Mouse (Mus musculus) myocyte (in vitro differentiated cells): ENCODE results near the gene Klhl7. TPM values are rescaled to one million over a fixed set of nuclear protein-coding genes. Genes with fewer than 3 reads are reported as not detected.

ENCODE experiments used
- H3K27me3 ChIP-seq: one replicate; pipeline ENCODE4 v1.6.1; 2011; ENCODE audit not compliant: control insufficient read depth, insufficient read depth, insufficient read length
- H3K36me3 ChIP-seq: one replicate; pipeline ENCODE4 v1.6.1; 2011; ENCODE audit not compliant: control insufficient read depth, insufficient read depth
- H3K4me2 ChIP-seq: one replicate; pipeline ENCODE4 v1.6.1; 2011; ENCODE audit warnings: low read depth, control low read depth
- H3K4me3 ChIP-seq: one replicate; pipeline ENCODE4 v1.5.1; 2011; ENCODE audit warnings: mild to moderate bottlenecking, control low read depth, moderate library complexity
- H3K79me2 ChIP-seq: one replicate; pipeline ENCODE4 v1.6.1; 2011; ENCODE audit not compliant: control insufficient read depth, insufficient read depth
- H3ac ChIP-seq: one replicate; pipeline ENCODE4 v1.6.1; 2011; ENCODE audit not compliant: control insufficient read depth, insufficient read length
- CEBPB ChIP-seq: IDR thresholded peaks from 2 replicates; pipeline ENCODE4 v1.6.1; 2011; ENCODE audit warnings: mild to moderate bottlenecking, moderate library complexity; ENCODE audit not compliant: poor library complexity, insufficient read depth, severe bottlenecking
- E2F4 ChIP-seq: IDR thresholded peaks from one replicate; pipeline ENCODE4 v1.6.1; 2011; ENCODE audit warnings: mild to moderate bottlenecking, control low read depth, moderate library complexity; ENCODE audit not compliant: insufficient read depth
- MAX ChIP-seq: IDR thresholded peaks from one replicate; pipeline ENCODE4 v1.6.1; 2011; ENCODE audit warnings: low read depth, mild to moderate bottlenecking, control low read depth
- MYOD1 ChIP-seq, 3 experiments: IDR thresholded peaks; one replicate each; pipeline ENCODE4 v1.6.1; 2011; ENCODE audit warnings: control low read depth in 2 of 3, low read depth in 2 of 3, mild to moderate bottlenecking in 2 of 3, moderate library complexity in 1 of 3; ENCODE audit not compliant: insufficient read length in 2 of 3, control insufficient read depth in 1 of 3
- MYOG ChIP-seq, 3 experiments: IDR thresholded peaks; one replicate each; pipeline ENCODE4 v1.6.1; 2011; ENCODE audit warnings: control low read depth in 2 of 3, low read depth in 2 of 3, mild to moderate bottlenecking in 2 of 3; ENCODE audit not compliant: insufficient read length in 2 of 3, control insufficient read depth in 1 of 3, insufficient read depth in 1 of 3
- POLR2A ChIP-seq: IDR thresholded peaks from one replicate; pipeline ENCODE4 v1.6.1; 2011; ENCODE audit warnings: low read depth, mild to moderate bottlenecking, control low read depth, moderate library complexity; ENCODE audit not compliant: insufficient read length
- POLR2AphosphoS2 ChIP-seq: IDR thresholded peaks from one replicate; pipeline ENCODE4 v1.6.1; 2011; ENCODE audit warnings: low read depth, control low read depth; ENCODE audit not compliant: insufficient read length
- REST ChIP-seq: IDR thresholded peaks from one replicate; pipeline ENCODE4 v1.6.1; 2011; ENCODE audit warnings: mild to moderate bottlenecking, control low read depth, moderate library complexity; ENCODE audit not compliant: insufficient read depth, insufficient read length
- SRF ChIP-seq: IDR thresholded peaks from one replicate; pipeline ENCODE4 v1.6.1; 2011; ENCODE audit warnings: low read depth; ENCODE audit not compliant: control insufficient read depth, insufficient read length
- TCF12 ChIP-seq: IDR thresholded peaks from one replicate; pipeline ENCODE4 v1.6.1; 2011; ENCODE audit warnings: mild to moderate bottlenecking, control low read depth; ENCODE audit not compliant: poor library complexity, insufficient read depth, severe bottlenecking
- TCF3 ChIP-seq: IDR thresholded peaks from one replicate; pipeline ENCODE4 v1.6.1; 2011; ENCODE audit warnings: low read depth, control low read depth; ENCODE audit not compliant: insufficient read length
- USF1 ChIP-seq: IDR thresholded peaks from one replicate; pipeline ENCODE4 v1.6.1; 2011; ENCODE audit warnings: low read depth, mild to moderate bottlenecking, control low read depth, moderate library complexity
- polyA plus RNA-seq: library from polyadenylated mRNA; unstranded; fragments of >200 nt; fragmentation: generic; extraction: Trizol; gene quantifications from one replicate; pipeline ENCODE4 v1.2.1, GENCODE M21; 2012; ENCODE audit warnings: missing spikeins

The Klhl7 gene
- polyA plus RNA-seq, 1 experiment: 6.8 TPM

DNA sequence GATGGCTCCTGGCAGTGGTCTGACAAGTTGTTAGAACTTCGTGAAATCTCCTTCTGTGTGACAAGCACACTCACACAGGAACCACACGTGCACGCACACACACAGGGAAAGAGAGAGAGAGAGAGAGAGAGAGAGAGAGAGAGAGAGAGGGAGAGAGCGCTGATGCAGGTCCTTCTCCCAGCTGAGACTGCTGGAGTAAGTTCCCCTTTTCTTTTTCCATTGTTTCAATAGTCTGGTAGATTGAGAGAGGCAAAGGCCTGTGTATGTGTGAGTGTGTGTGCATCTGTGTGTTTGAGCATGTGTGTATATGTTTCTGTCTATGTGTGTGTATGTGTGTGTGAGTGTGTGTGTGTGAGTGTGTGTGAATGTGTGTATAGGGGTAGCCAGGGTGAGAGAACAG, 100.6 kb downstream of the Klhl7 start:
- no peaks in the 10 kb centered on the region for H3K36me3 ChIP-seq
- H3K79me2 ChIP-seq: no peaks in the 10 kb centered on the region
- no peak overlapping the region for H3ac ChIP-seq
- no peak overlapping the region for H3K4me2 ChIP-seq
- no peak overlapping the region for H3K4me3 ChIP-seq
- H3K27me3 ChIP-seq: peaks cover 8% of the 10 kb centered on the region
- TF ChIP-seq POLR2AphosphoS2: no peak
- no peak for TF ChIP-seq MAX
- TF ChIP-seq REST: no peak
- no peak for TF ChIP-seq MYOG (IDR thresholded peaks at IDR 0.05; ENCODE audit: control insufficient read depth in 1 of 3, insufficient read depth in 1 of 3, insufficient read length in 2 of 3, low read depth in 2 of 3)
- no peak for TF ChIP-seq E2F4
- no peak for TF ChIP-seq USF1
- TF ChIP-seq CEBPB: no peak
- no peak for TF ChIP-seq SRF
- no peak for TF ChIP-seq POLR2A
- TF ChIP-seq TCF3: no peak

DNA sequence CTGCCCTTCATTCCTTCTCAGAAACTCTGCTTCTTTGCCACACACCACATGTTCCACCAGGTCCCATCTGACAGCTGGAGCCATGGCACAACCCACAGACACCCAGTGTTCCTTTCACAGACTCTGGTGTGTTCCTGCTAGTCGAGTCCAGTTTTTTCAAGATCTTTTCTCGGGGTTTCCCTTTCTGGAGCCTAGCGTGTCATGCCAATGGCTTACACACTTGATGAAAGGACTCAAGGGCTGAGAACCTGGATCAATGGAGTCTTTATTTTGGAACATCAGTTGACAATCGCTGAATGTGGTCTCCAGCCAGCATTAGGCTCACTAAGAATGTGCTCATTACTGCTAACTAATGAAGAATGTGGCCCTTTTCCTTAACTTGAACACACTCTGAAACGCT, 102.1 kb downstream of the Klhl7 start:
- Histone ChIP-seq H3K4me2 (no peak overlapping the region), H3K36me3 (no peaks in the 10 kb centered on the region), H3K79me2 (no peaks in the 10 kb centered on the region), H3K4me3 (no peak overlapping the region), H3ac (no peak overlapping the region), H3K27me3 (peaks cover 8% of the 10 kb centered on the region)
- TF ChIP-seq POLR2A: no peak
- TF ChIP-seq MYOD1 (IDR thresholded peaks at IDR 0.05; ENCODE audit: control insufficient read depth in 1 of 3, insufficient read length in 2 of 3, low read depth in 2 of 3): no peak
- TF ChIP-seq USF1: no peak
- TF ChIP-seq REST: no peak
- no peak for TF ChIP-seq POLR2AphosphoS2
- no peak for TF ChIP-seq TCF3
- TF ChIP-seq MYOG (IDR thresholded peaks at IDR 0.05; ENCODE audit: control insufficient read depth in 1 of 3, insufficient read depth in 1 of 3, insufficient read length in 2 of 3, low read depth in 2 of 3): no peak
- TF ChIP-seq E2F4: no peak
- TF ChIP-seq CEBPB: no peak
- TF ChIP-seq TCF12: no peak
- no peak for TF ChIP-seq SRF
- TF ChIP-seq MAX: no peak

DNA sequence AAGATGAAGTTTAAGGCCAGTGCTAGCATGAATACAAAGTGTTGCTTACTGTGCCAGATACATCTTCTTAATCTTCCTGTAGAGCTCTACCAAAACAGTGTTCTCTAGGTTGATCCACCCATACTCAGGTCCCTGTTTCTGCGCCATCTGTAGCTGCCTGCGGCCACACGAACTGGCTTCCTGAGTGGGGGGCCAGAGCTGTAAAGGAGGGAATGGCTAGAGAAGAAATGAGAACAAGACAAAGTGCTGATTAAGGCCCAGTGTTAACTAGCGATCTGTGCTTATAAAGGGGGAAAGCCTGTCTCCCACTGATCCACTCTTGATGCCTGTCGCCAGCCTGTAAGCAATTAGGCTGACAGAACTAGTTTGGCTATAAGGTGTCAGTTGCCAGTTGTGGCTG, 102.9 kb downstream of the Klhl7 start:
- H3K4me2 ChIP-seq: no peak overlapping the region
- no peak overlapping the region for H3K4me3 ChIP-seq
- H3K36me3 ChIP-seq: no peaks in the 10 kb centered on the region
- no peak overlapping the region for H3ac ChIP-seq
- peaks cover 2% of the 10 kb centered on the region for H3K27me3 ChIP-seq
- no peak for TF ChIP-seq POLR2AphosphoS2
- TF ChIP-seq REST: no peak
- TF ChIP-seq MAX: no peak
- no peak for TF ChIP-seq TCF12
- TF ChIP-seq CEBPB: no peak
- no peak for TF ChIP-seq USF1
- TF ChIP-seq POLR2A: no peak
- TF ChIP-seq SRF: no peak
- TF ChIP-seq TCF3: no peak
- no peaks in the 10 kb centered on the region for H3K79me2 ChIP-seq

DNA sequence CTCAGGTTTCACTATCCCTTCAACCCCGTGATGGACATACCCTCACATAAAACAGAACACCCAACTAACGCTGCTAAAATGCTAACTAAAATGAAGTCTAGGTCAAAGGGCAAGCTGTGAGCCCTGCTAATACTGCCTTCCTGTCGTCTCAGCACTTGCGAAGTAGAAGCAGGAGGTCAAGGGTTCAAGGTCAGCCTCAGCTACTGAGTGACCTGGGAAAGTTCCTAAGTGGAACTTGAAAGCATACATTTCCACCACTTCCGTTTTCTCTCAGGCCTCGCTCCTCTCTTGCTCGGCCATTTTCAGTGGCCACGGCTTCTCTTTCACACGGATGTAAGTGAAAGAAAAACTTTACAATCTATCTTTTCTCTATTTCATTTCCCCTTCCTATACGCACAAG, 107.6 kb downstream of the Klhl7 start:
- no peak overlapping the region for H3ac ChIP-seq
- no peak overlapping the region for H3K4me2 ChIP-seq
- TF ChIP-seq MAX (no peak), TCF12 (no peak), TCF3 (no peak), POLR2AphosphoS2 (no peak), POLR2A (no peak), CEBPB (no peak), USF1 (no peak)
- H3K27me3 ChIP-seq: peaks cover 11% of the 10 kb centered on the region
- no peaks in the 10 kb centered on the region for H3K79me2 ChIP-seq
- H3K36me3 ChIP-seq: no peaks in the 10 kb centered on the region
- H3K4me3 ChIP-seq: no peak overlapping the region

DNA sequence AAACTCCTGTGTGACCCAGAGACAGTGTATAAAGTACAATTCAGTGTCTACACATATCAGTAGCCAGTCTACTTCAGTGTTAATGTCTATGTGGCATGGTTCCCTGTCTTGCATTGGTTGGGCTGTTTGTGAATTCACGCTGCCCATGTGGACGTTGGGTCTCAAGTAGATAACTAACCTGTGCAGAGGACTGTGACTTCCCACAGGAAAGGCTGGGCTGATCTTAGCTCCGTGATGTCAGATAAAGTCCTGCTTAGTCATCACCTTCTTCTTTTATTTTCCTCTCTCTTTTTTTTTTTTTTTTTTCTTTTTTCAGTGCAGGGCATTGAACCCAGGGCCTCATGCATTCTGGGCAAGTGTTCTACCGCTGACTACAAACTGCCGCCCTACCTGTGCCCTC, 108.1 kb downstream of the Klhl7 start:
- no peak overlapping the region for H3ac ChIP-seq
- H3K27me3 ChIP-seq: peaks cover 11% of the 10 kb centered on the region
- TF ChIP-seq MYOG (IDR thresholded peaks at IDR 0.05; ENCODE audit: control insufficient read depth in 1 of 3, insufficient read depth in 1 of 3, insufficient read length in 2 of 3, low read depth in 2 of 3): no peak
- no peak for TF ChIP-seq POLR2AphosphoS2
- no peak for TF ChIP-seq CEBPB
- no peak overlapping the region for H3K4me2 ChIP-seq
- H3K36me3 ChIP-seq: no peaks in the 10 kb centered on the region
- no peak overlapping the region for H3K4me3 ChIP-seq
- no peaks in the 10 kb centered on the region for H3K79me2 ChIP-seq

Other genes starting within 250 kb of the Klhl7 start
- 7.8 TPM for gene Fam126a, start 69.9 kb upstream of the Klhl7 start, polyA plus RNA-seq
- gene Nupl2, start 64.4 kb downstream of the Klhl7 start, polyA plus RNA-seq: 6.0 TPM